Mouse (Mus musculus) left cerebral cortex, postnatal 10 days (tissue): ENCODE measurements around the gene Ppig. TPM values are rescaled to one million over a fixed set of nuclear protein-coding genes. Genes with fewer than 3 reads are reported as not detected.
"Not testable (repeated sequence)": the region's sequence is repeated elsewhere in the genome, so short reads cannot be mapped to it uniquely, and the experiment has no call there.

Experiments
- DNase-seq, 2 experiments: peaks; one replicate each; pipeline ENCODE4 v3.0.0; 2021 to 2022; ENCODE audit warnings: low spot score in 2 of 2, mixed read lengths in 1 of 2; ENCODE audit errors: extremely low spot score in 1 of 2
- intact Hi-C: fragments of 180-260 bp; cut with DNase I; formaldehyde crosslinking; loops from one replicate; pipeline ENCODE4 v1.15.1; 2025
- total RNA-seq, 2 experiments: library from RNA; stranded (reverse); gene quantifications; 2 replicates each; pipeline ENCODE4 v1.2.3; 2021

Gene Ppig
- 10 to 100 TPM; 55.4 to 59.5 TPM for total RNA-seq

DNA sequence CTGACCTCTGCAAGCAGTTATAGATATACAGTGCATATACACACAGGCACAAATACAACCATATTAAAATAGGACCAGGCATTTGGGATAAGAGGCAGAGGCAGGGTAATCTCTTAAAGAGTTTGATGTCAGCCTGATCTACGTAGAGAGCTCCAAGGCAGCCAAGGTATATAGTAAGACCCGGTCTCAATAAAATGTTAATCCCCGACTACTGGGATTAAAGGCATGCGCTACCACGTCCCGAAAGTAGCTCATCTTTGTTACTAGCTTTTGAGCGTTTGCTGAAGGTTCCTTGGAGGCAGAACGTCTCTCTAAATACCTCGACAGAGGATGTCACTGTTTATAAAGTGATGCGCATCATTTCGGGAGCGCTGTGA lies at the start of gene Ppig:
Gene Ppig, plus strand, starts transcription at position 273 of the 377 bp plus-strand sequence.
- intact Hi-C loops, result no loop called here
- DNase-seq, result no peak

DNA sequence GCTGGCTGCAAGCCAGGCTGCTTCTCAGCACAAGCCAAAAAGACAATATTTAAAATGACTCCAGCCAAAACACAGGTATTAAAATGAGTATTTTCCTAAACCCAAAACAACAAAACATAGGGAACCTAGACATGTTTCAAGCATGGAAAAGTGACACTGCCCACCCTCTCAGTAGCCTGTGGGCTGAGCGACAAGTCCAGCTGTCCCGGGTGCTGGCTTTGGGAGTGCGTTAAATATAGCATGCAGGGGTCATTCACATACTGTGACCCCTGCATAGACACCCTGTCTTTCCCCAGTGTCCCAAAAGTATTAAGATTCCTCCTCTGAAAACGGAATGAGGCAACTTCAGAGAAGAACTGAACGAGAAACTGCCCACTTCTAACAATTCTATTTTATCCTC lies 48.6 kb upstream of the Ppig start:
- intact Hi-C loops, result no loop called here
- no peak for DNase-seq

GRCm38 (mm10) chr2:69675266-69675665 lies 47.1 kb upstream of the Ppig start:
- intact Hi-C loops, result no loop called here
- no peak for DNase-seq

DNA sequence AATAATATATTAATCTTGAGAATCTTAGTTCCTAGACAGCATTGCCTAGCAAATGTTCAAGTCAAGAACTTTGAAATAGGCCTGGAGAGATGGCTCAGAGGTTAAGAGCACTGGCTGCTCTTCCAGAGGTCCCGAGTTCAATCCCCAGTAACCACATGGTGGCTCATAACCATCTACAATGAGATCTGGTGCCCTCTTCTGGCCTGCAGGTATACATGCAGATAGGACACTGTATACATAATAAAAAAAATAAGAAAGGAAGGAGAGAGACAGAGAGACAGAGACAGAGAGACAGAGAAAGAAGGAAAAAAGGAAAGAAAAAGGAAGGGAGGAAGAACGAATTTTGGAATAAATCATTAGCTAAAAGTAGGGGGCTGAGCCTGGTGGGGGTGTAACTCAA lies 45.6 kb upstream of the Ppig start:
- intact Hi-C loops, result no loop called here
- DNase-seq, result no peak

DNA sequence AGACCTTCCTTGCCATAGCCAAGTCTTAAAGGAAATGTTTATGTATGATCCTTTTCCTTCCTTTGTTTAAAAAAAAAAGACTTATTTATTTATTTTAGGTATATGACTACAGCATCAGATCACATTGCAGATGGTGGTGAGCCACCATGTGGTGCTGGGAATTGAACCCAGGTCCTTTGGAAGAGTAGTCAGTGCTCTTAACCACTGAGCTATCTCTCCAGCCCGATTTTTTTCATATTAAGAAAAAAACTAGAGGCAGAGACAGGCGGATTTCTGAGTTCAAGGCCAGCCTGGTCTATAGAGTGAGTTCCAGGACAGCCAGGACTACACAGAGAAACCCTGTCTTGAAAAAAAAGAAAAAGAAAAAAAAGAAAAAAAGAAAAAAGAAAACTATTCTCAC lies 45.1 kb upstream of the Ppig start:
- DNase-seq, intact Hi-C loops: not testable (repeated sequence)

DNA sequence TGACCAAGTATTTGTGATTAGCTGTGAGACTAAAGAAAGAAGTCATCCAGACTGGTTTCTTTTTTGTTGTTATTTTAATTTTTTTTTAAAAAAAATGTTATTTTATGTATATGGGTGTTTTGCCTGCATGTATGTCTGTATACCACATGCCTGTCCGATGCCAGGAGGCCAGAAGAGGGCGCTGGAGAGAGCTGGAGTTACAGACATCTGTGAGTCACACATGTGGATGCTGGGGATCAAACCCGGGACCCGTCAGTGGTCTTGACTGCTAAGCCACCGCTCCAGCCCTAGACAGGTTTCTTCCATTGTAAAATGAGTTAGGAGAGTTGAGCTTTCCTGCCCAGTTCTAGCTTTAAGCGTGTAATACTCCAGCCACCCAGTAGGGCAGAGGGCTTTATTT lies 42.4 kb upstream of the Ppig start:
- intact Hi-C loops, result no loop called here
- DNase-seq, result no peak

GRCm38 (mm10) chr2:69681931-69682330 lies 40.4 kb upstream of the Ppig start:
- no peak for DNase-seq
- intact Hi-C loops, result no loop called here

GRCm38 (mm10) chr2:69683036-69683805 lies 39.1 kb upstream of the Ppig start:
- intact Hi-C loops, result no loop called here
- DNase-seq, result no peak

- no peak for DNase-seq
- intact Hi-C loops, result no loop called here
Observed at GRCm38 (mm10) chr2:69684488-69684887, 37.9 kb upstream of the Ppig start.

DNA sequence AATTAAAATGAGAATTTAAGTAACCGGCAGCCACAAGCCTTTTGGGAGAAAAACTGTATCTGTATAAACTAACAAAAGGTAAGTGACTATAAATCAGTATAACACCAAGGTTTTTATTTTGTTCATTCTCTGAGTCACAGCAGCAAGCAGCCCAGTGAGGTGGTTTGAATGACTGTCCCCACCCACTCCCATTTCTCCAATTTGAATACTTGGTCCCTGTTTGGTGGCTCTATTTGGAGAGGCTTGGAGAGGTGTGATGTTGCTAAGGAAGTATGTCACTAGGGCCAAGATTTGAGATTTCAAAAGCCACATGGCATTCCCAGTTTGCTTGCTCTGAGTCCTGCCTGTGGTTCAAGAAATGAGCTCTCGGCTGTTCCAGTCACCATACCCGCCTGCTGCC lies 32.1 kb upstream of the Ppig start:
- DNase-seq, result no peak
- intact Hi-C loops, result no loop called here

DNA sequence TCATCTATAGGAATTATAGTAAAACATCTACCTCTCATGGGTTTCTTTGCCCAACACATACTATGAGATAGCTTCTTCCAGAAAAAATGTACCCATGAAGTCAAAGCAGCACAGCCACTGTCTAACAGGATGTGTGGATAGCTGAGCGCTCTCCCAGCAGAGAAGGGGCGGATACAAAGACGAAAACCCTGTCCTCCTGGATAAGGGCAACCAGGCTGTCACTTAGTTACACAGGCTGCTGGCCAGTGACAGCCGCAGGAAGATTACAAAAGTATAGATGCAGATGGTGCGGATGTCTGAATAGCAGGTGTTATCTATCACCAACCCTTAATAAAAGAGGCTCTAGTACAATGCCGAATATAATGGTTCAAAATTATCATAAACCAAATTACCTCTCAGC lies 31.5 kb upstream of the Ppig start:
- no peak for DNase-seq
- intact Hi-C loops, result no loop called here

DNA sequence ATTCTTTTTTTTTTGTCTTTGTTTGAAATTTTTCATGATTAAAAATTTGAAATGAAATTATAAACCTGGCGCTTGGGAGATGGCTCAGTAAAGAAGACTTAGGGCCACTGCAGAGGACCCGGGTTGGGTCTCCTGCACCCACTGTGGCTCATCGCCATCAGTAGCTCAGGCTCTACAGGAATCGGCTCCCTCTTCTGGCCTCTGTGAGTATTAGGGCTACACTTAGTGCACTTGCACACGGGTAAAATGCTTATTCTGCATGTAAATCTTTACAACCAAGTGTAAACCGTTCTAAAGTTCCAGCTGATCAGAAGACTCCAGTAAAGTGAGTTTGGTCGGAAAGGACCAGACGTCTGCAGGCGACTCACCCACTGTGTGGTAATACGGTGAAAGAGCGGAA lies 28.8 kb upstream of the Ppig start:
- DNase-seq, result no peak
- intact Hi-C loops, result no loop called here

DNA sequence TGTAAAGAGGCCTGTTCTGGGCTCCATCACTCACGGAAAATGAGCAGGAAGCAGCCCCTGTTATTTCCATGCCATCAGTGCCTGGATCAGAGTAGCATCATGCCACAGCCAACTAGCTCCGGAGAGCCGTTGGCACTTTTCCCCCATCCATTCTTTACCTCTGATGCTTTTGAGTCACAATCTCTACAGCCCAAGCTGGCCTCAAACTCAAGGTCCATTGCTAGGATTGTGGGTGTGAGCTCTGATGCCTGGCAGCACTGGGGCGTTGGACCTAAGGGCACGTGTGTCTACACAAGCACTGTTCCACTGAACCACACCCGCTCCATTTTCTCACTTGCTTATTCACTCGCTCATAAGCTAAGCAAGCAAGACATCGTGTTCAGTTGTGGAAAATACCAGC lies 21.9 kb upstream of the Ppig start:
- intact Hi-C loops, result loop anchor here (5.0 kb wide), 1 partner anchor 37 kb away; no protein-coding TSS in a partner anchor
- no peak for DNase-seq

GRCm38 (mm10) chr2:69712171-69712570 lies 10.2 kb upstream of the Ppig start:
- DNase-seq, result no peak
- intact Hi-C loops, result no loop called here

DNA sequence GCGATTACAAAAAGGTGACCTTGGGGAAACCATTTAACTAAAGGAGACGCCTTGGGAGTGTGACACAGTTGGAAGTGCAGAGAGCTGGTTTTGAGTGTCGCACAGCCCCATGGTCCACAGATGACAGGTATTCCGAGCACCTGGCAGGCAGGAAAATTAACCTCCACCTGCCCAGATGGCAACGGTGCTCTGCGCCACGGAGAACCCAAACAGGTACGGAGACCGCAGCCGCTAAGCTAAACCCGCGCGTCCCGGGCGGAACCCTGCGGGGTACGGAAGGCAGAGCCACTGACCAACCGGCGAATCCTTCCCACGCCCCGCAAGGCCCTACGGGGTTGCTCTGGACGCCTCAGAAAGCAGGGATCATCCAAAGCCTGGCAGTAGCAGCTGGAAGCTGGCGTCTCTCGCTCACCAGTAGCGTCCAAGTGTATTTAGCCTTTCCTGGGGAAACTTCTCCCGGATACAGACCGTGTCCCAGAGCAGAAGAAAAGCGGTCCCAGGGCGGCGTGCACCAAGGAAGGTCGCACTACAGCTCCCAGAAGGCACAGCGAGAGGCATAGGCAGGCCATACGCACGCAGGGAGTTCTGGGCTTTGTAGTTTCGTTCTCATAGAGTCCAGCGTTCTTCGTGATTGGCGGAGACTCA lies 9.2 kb upstream of the Ppig start, which contains the start of gene Fastkd1:
Gene Fastkd1, minus strand, starts transcription at position 536 of the 645 bp plus-strand sequence.
- peak; percentile 87 to 90 for DNase-seq
- intact Hi-C loops, result no loop called here

DNA sequence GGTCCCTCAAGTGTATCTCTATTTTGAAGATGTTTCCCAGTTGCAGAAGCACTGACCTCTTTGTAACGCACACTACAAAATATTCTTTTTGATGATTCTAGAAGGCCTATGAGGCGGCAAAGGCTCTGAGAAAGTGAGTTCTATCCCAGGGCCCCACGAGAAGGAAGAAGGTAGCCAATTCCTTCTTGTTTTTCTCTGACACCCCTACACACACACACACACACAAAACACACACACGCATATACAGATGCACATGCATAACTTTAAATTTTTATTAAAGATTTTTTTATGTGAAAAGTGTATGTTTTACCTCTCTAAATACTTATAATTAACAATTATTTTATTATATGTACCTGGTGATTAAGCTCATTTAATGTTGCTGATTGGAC lies 8.7 kb upstream of the Ppig start:
- intact Hi-C loops, result no loop called here
- no peak for DNase-seq

- intact Hi-C loops, result no loop called here
Observed at GRCm38 (mm10) chr2:69714126-69714525, 8.2 kb upstream of the Ppig start.

GRCm38 (mm10) chr2:69716483-69716882 lies 5.9 kb upstream of the Ppig start:
- intact Hi-C loops, result no loop called here
- no peak for DNase-seq

More at GRCm38 (mm10) chr2:69714126-69714525, 8.2 kb upstream of the Ppig start:
- DNase-seq, result no peak

- intact Hi-C loops, result no loop called here
- DNase-seq, result no peak
Observed at GRCm38 (mm10) chr2:69719121-69719520, 3.2 kb upstream of the Ppig start.
